Mouse (Mus musculus) bone marrow, adult 2 months (tissue): ENCODE data around the gene 2010003K11Rik. TPM values are rescaled to one million over a fixed set of nuclear protein-coding genes. Genes with fewer than 3 reads are reported as not detected.

Source experiments
- H3K27ac ChIP-seq: fragments of 200-500 bp; 2 replicates; pipeline ENCODE4 v1.5.1; 2012; ENCODE audit warnings: low read depth, mild to moderate bottlenecking, control low read depth, inconsistent platforms, low read length; ENCODE audit not compliant: control insufficient read depth, poor library complexity, insufficient read depth
- H3K4me1 ChIP-seq: fragments of 200-500 bp; 2 replicates; pipeline ENCODE4 v1.6.1; 2011; ENCODE audit warnings: low read length; ENCODE audit not compliant: control insufficient read depth, insufficient read depth
- H3K4me3 ChIP-seq: fragments of 200-500 bp; replicated peaks from 2 replicates; pipeline ENCODE3; 2011; ENCODE audit warnings: mild to moderate bottlenecking, low read depth, low read length, control low read depth; ENCODE audit not compliant: control insufficient read depth
- CTCF ChIP-seq: fragments of 200-500 bp; IDR thresholded peaks from 2 replicates; pipeline ENCODE4 v1.5.1; 2011; ENCODE audit warnings: low read length, control low read depth; ENCODE audit not compliant: control insufficient read depth, insufficient read depth
- POLR2A ChIP-seq: fragments of 200-500 bp; IDR thresholded peaks from 2 replicates; pipeline ENCODE4 v1.6.1; 2011; ENCODE audit warnings: low read depth, mild to moderate bottlenecking, control low read depth, low read length, borderline replicate concordance; ENCODE audit not compliant: control insufficient read depth
- WGBS: fragments of 180-500 bp; shearing (Covaris S2); methylation state at CpG from one replicate; pipeline ENCODE4 v1.1.7; 2018; 5-methylcytosine and 5-hydroxymethylcytosine counted together
- polyA plus RNA-seq: library from polyadenylated mRNA; stranded (reverse); fragments of >200 nt; gene quantifications from 2 replicates; pipeline ENCODE4 v1.2.4, GENCODE M21; 2011; ENCODE audit warnings: low replicate concordance; ENCODE audit not compliant: missing spikeins, insufficient read depth, insufficient read length

2010003K11Rik gene
- polyA plus RNA-seq, result not detected in 2 replicates

DNA sequence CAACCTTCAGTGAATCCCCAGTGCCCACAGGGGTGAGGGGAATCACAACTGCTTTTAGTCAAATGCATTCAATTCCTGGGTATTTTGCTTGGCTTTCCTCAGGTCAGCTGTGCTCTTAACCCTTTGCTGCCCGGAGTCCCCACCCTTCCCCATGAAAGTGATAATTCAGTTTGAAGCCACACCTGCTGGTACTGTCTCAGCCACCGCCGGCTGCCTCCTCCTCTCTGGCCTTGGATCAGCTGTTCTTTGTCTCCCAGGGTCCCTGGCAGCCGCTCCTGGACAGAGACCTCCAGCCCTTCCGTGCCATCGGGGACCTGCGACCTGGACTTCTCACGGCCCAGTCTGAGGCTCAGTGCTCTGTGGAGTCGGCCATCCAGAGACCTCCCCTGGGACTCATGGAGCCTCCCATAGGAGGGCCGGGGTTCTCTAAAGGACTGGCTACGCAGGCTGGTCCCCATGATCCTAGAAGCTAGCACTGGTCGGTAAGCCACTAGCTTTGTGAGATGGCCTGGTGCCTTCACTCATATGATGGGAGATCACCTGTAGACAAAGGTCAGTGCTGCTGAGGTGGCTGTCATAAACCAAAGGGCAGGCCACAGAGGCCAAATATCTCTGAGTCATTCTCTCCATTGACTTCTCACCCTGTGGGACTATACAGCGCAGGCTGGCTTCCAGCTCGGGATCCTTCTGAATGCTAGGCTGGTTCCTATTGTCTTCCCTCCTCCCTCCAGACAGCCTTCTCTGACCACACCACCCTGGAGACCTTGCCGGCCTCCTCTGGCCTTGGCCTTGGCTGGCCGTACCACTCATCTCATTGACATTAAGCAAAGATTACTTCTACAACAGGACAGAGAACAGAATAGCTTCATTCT, at the start of gene 2010003K11Rik:
Gene 2010003K11Rik, minus strand, starts transcription at position 522 of the 872 bp plus-strand sequence.
- H3K4me1 ChIP-seq, result no peaks in the 10 kb centered on the region
- H3K27ac ChIP-seq, result no peak within 1 kb of the TSS
- H3K4me3 ChIP-seq, result no peak within 1 kb of the TSS
- TF ChIP-seq POLR2A (no peak), CTCF (no peak)
- WGBS, result 77% methylated on average over 16 of the region's 16 CpGs

DNA sequence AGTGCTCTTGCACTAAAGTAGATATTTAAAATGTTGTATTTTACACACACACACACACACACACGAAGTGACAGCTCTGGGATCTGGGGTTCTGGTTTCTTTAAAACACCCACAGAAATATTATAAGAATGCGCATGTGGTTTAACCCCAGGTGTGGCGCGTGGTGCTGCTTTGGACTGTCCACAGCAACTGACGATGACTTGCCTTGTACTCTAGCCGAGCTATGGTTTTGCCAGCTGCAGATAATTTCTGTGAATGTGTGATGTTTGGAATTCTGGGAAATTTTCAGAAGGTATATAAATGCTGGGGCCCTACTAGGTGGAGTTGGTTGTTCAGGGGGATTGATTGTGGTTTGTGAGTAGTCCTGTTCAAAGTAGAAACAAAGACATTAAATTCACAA, 49.4 kb upstream of the 2010003K11Rik start:
- TF ChIP-seq POLR2A (no peak), CTCF (no peak)
- WGBS, result 80% methylated on average over 6 of the region's 6 CpGs
- Histone ChIP-seq H3K27ac (no peak overlapping the region), H3K4me3 (no peak overlapping the region), H3K4me1 (no peaks in the 10 kb centered on the region)

DNA sequence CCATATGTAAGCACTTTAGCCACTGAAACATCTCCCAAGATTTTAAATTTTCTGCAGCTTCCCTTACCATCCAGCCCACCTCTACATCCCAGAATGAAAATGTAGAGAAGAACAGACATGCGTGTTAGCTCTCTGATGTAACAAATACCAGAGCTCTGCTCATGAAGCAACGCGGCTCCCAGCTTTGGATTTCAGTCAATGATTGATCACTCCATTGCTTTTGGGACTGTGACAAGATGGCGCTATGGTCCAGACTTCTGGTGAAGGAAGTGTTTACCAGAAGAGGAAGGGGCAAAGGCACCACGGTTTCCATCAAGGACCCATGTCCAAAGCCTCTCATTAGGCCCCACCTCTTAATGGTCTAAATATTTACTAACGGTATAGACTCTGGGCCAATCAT, 47.5 kb upstream of the 2010003K11Rik start:
- TF ChIP-seq CTCF (no peak), POLR2A (no peak)
- 88% methylated on average over 6 of the region's 6 CpGs for WGBS
- no peaks in the 10 kb centered on the region for H3K4me1 ChIP-seq
- no peak overlapping the region for H3K27ac ChIP-seq
- no peak overlapping the region for H3K4me3 ChIP-seq

DNA sequence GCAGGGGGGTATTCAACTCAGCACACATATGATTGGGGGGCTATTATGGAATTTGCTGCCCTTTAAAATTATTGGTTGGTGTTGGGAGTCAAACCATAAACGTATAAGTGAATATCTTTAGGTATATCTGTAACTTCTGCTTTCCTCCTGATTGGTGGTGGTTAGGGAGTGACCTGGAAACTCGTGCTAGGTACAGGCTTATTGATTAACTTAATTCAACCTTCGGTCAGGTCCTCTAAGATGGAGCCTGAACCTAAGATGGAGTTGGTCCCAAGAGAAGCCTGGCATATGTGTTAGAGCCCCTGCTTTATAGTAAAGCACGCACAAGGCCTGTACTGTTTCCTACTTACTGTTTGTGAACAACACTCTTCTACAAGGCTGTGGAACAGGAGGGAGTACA, 46.7 kb upstream of the 2010003K11Rik start:
- no peak for TF ChIP-seq CTCF
- Histone ChIP-seq H3K27ac (no peak overlapping the region), H3K4me1 (no peaks in the 10 kb centered on the region), H3K4me3 (no peak overlapping the region)
- WGBS, result 67% methylated on average over 4 of the region's 4 CpGs

DNA sequence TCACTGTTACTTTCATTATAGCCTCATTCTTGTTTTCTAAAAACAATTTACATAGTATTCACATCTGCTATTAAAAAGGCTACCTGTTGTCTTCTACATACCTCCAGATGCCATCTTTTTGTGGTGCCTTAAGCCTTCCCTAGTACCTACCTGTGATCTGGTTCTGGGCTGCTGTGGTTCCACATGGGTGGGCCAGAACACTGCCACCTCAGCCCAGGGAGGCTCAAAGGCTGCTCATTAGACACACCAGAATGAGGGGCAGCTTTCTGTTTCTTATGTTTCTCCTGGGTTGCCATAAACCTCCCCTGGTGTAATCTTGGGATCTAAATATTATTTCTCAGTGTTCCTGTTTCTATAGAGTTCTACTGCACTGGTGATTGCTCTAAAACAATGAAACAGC, 43.7 kb upstream of the 2010003K11Rik start:
- no peak overlapping the region for H3K4me3 ChIP-seq
- H3K27ac ChIP-seq, result no peak overlapping the region
- H3K4me1 ChIP-seq, result no peaks in the 10 kb centered on the region
- TF ChIP-seq POLR2A (no peak), CTCF (no peak)

DNA sequence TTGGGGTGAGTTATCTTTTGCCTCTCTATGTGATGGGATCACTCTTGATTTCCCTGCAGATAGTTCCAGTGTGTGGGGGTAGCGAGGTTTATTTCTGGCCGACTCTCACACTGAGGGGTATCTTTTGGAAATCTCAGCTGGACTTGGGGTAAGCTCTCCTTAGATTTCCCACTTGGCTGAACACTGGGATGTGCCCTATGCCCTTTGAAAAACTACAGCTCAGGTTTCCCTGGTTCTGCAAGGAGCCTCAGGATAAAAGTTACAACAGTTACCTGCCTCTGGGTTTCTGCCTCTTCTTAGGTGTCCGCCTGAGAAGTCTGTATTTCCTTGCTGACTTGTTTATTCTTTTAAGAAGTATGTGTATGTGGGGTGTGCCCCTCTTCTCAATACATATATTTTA, 42.6 kb upstream of the 2010003K11Rik start:
- TF ChIP-seq CTCF, result no peak
- TF ChIP-seq POLR2A, result no peak
- no peak overlapping the region for H3K4me3 ChIP-seq
- no peak overlapping the region for H3K27ac ChIP-seq
- WGBS, result 86% methylated on average over 3 of the region's 3 CpGs
- no peaks in the 10 kb centered on the region for H3K4me1 ChIP-seq

DNA sequence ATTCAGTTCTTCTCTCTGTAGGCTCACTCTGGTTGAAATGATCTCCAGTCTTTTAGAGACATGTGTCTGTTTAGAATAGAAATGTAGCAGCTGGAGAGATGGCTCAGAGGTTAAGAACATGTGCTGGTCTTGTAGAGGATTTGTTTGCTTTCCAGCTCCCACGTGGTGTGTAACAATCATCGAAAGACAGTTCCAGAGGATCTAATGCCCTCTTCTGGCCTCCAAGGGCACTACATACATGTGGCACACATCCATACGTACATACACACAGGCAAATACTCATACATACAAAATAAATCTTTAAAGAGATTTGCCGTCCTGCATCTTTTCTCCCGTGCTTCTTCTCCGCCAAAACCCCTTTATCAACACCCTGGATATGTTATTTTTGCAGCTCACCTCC, 41.9 kb upstream of the 2010003K11Rik start:
- no peak overlapping the region for H3K4me3 ChIP-seq
- H3K4me1 ChIP-seq, result no peaks in the 10 kb centered on the region
- no peak for TF ChIP-seq CTCF
- WGBS, result 90% methylated on average over 6 of the region's 6 CpGs
- no peak overlapping the region for H3K27ac ChIP-seq

DNA sequence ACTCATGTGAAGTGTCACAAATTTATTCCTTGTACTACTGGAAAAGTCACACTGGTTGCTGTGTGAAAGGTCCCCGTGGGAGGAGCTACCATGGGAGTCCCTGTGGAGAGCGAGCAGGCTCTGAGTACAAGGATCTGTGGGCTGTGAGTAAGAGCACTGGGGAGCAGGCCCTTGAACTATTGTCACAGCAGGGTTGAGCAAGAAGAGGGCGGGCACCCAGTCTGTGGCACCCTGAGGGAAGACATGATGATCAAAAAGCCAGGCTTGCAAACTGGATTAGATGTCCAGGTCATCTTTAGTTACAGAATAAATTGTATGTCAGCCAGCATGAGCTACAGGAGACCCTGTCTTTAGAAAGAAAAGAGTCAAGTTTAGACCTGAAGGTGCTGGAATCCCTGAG, 38.2 kb upstream of the 2010003K11Rik start:
- H3K4me1 ChIP-seq, result no peaks in the 10 kb centered on the region
- no peak overlapping the region for H3K4me3 ChIP-seq
- no peak for TF ChIP-seq CTCF
- TF ChIP-seq POLR2A, result no peak
- WGBS, result 70% methylated on average over 3 of the region's 3 CpGs
- no peak overlapping the region for H3K27ac ChIP-seq

DNA sequence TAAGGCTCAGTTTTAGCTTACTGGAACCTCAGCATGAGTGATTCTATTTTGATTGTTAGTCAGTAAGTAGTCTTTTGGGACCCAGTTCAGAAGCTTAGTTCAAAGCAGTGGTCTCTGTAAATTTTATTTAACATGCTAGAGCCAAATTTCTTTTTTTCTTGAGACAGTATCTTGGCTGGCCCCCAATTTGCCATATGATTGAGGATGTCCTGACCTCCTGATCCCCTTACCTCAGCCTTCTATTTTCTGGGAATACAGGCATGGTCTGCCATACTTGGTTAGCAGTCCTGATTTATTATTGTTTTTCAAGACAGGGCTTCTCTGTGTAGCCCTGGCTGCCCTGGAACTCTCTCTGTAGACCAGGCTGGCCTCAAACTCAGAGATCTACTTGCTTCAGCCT, 37.5 kb upstream of the 2010003K11Rik start:
- Histone ChIP-seq H3K27ac (no peak overlapping the region), H3K4me3 (no peak overlapping the region), H3K4me1 (no peaks in the 10 kb centered on the region)
- TF ChIP-seq CTCF (no peak), POLR2A (no peak)
